Mouse (Mus musculus) midbrain, embryonic 13.5 days (tissue): ENCODE measurements around the gene Znrf1. TPM values are rescaled to one million over a fixed set of nuclear protein-coding genes. Genes with fewer than 3 reads are reported as not detected.
A peak's percentile ranks its signal among the peaks of the same experiment; 100 is the strongest.

Source experiments
- ATAC-seq: fragments of 200-750 bp; cut with Nextera tagmentation; 2 replicates; pipeline ENCODE4 v1.8.0; 2017; ENCODE audit warnings: mild to moderate bottlenecking, moderate TSS enrichment, moderate library complexity
- H3K27ac ChIP-seq: fragments of 300-500 bp; sonication (generic); 2 replicates; pipeline ENCODE4 v1.5.1; 2015; ENCODE audit warnings: inconsistent platforms, mild to moderate bottlenecking, moderate library complexity
- H3K27me3 ChIP-seq: fragments of 300-500 bp; sonication (generic); 2 replicates; pipeline ENCODE4 v1.6.1; 2015; ENCODE audit warnings: mild to moderate bottlenecking, inconsistent platforms
- H3K36me3 ChIP-seq: fragments of 300-500 bp; sonication (generic); 2 replicates; pipeline ENCODE4 v1.6.1; 2015; ENCODE audit warnings: mild to moderate bottlenecking, inconsistent platforms
- H3K4me1 ChIP-seq: fragments of 300-500 bp; sonication (generic); replicated peaks from 2 replicates; pipeline ENCODE4 v1.6.1; 2015; ENCODE audit warnings: inconsistent platforms
- H3K4me2 ChIP-seq: fragments of 300-500 bp; sonication (generic); replicated peaks from 2 replicates; pipeline ENCODE4 v1.6.1; 2015; ENCODE audit warnings: moderate library complexity, mild to moderate bottlenecking, inconsistent platforms
- H3K4me3 ChIP-seq: fragments of 300-500 bp; sonication (generic); replicated peaks from 2 replicates; pipeline ENCODE4 v1.5.1; 2015; ENCODE audit warnings: mild to moderate bottlenecking, inconsistent platforms
- H3K9ac ChIP-seq: fragments of 300-500 bp; sonication (generic); replicated peaks from 2 replicates; pipeline ENCODE4 v1.6.1; 2015; ENCODE audit warnings: mild to moderate bottlenecking, inconsistent platforms
- H3K9me3 ChIP-seq: fragments of 300-500 bp; sonication (generic); 2 replicates; pipeline ENCODE4 v1.6.1; 2016; ENCODE audit warnings: mild to moderate bottlenecking, inconsistent platforms
- WGBS: fragments of 180-500 bp; shearing (Covaris S2); methylation state at CpG from one replicate; pipeline ENCODE4 v1.1.7; 2015; 5-methylcytosine and 5-hydroxymethylcytosine counted together
- polyA plus RNA-seq: library from polyadenylated mRNA; unstranded; fragments of >200 nt; fragmentation: Nextera tagmentation; extraction: Ambion mirVana; gene quantifications from 2 replicates; pipeline ENCODE4 v1.2.1, GENCODE M21; 2015

Znrf1 gene
- polyA plus RNA-seq, 1 experiment from 2014 or later, result 80.7 TPM

DNA sequence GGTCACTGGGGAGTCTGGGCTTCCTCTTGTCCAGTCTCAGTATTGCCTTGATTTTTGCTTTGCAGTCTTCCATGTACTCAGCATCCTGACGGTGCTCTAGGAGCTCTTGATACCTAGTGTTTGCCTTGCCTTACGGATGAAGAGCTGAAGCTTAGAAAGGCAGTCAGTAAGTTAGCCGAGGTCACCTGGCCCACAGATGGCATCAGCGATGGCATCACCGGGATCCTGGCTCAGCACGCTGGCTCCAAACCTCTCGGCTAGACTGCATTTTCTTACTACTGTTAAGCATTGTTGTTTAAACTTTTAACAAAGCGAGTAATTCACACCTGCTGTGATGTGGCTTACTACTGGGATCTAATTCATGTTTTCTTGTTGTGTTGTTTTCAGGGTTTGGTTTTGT is 22.5 kb upstream of the Znrf1 start:
- WGBS, result 78% methylated on average over 8 of the region's 8 CpGs
- no peak overlapping the region for H3K4me3 ChIP-seq
- no peaks in the 10 kb centered on the region for H3K27me3 ChIP-seq
- H3K9me3 ChIP-seq, result no peaks in the 10 kb centered on the region
- H3K9ac ChIP-seq, result no peak overlapping the region
- H3K4me1 ChIP-seq, result peaks cover 9% of the 10 kb centered on the region
- no peaks in the 10 kb centered on the region for H3K36me3 ChIP-seq
- no peak overlapping the region for H3K4me2 ChIP-seq
- ATAC-seq, result no peak
- no peak overlapping the region for H3K27ac ChIP-seq

DNA sequence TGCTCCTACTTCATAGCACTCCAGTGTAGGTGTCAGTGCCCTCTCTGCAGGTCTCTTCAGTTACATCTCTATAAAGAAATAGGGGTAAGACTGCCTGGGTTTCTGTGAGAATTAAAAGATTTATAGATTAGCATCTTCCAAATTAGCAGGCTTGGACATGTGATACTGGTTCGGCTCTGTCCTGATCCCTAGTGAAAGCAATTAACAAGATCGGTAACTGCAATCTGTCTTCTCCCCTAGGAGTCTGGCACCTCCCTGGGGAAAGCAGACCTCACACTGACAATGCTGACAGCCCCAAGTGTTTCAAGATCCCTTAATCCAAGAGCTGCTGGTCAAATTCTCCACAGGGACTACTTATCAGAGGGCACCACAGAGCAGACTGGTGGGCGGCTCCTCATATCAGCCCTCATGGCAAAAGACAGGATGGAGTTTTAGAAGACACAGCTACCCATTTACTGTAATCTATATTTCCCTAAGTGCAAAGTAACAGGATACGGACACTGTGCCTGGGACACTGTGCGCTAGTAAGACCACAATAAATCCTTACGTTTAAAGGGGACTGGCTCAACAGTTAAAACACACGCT is 19.4 kb upstream of the Znrf1 start:
- H3K27ac ChIP-seq, result no peak overlapping the region
- no peak for ATAC-seq
- WGBS, result 83% methylated on average over 7 of the region's 7 CpGs

DNA sequence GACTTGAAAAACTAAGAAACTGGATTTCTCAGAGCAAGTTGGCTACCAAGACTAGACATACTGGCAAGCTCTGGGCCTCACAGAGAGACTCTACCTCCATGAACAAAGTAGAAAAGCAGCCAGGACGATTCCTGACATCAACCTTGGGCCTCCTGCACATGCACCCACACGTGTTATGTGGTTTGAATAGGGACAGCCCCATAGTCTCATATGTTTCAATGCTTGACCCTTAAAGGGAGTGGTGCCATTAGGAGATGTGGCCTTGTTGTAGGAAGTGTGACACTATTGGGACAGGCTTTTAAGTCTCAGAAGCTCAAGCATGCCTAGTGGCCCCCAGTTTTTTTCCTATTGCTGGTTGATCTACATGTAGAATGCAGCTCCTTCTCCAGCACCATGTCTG is 18.4 kb upstream of the Znrf1 start:
- Histone ChIP-seq H3K4me3 (no peak overlapping the region), H3K27me3 (no peaks in the 10 kb centered on the region), H3K27ac (no peak overlapping the region), H3K4me2 (no peak overlapping the region), H3K9ac (no peak overlapping the region), H3K9me3 (no peaks in the 10 kb centered on the region), H3K36me3 (no peaks in the 10 kb centered on the region), H3K4me1 (peaks cover 19% of the 10 kb centered on the region)
- no peak for ATAC-seq
- 89% methylated on average over 2 of the region's 2 CpGs for WGBS

More for the DNA sequence above, 19.4 kb upstream of the Znrf1 start:
- no peaks in the 10 kb centered on the region for H3K27me3 ChIP-seq
- peaks cover 16% of the 10 kb centered on the region for H3K4me1 ChIP-seq
- H3K4me2 ChIP-seq, result no peak overlapping the region
- no peaks in the 10 kb centered on the region for H3K36me3 ChIP-seq
- no peak overlapping the region for H3K4me3 ChIP-seq
- H3K9ac ChIP-seq, result no peak overlapping the region
- H3K9me3 ChIP-seq, result no peaks in the 10 kb centered on the region

DNA sequence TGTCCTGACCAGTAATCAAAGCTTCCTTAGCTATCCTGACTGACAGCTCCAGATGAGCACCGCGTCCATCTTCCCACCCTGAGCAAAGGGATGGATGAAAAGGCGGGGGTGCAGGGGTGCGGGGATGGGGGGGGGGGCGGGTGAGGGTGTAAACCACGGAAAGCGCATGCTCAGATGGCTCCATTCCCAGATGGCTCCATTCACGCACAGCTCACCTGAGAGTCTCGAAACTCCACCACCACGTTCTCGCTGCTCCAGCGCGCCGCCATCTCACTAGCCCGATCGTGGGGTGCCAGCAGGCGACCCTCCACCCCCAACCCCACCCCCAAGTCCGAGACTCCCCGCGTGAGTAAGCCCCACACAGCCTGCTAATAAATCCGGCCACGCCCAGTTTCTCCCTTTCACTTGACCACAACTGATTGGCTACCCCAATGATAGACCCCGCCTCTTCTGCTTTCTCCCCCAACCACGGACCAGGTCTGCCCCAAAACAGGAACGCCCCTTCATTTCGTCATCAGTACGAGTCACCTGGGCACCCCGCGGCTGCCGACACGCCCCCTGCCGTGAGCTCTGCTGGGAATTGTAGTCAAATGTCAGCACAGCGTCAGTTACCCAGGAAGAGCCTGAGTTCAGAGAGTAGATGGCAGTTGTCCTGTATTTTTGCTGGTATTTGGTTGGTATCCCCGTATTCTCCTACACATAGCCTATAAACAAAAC is 14.0 kb upstream of the Znrf1 start, which contains the start of gene Wdr59:
Wdr59 (minus strand) TSS at position 380 of the 717 bp plus-strand sequence.
- no peaks in the 10 kb centered on the region for H3K27me3 ChIP-seq
- H3K4me1 ChIP-seq, result peaks cover 13% of the 10 kb centered on the region
- peak within 1 kb of the TSS; percentile 65 for H3K4me3 ChIP-seq
- ATAC-seq, result peak; percentile 97
- peak within 1 kb of the TSS; percentile 67 for H3K4me2 ChIP-seq
- no peaks in the 10 kb centered on the region for H3K36me3 ChIP-seq
- H3K9ac ChIP-seq, result peak within 1 kb of the TSS; percentile 67
- H3K9me3 ChIP-seq, result no peaks in the 10 kb centered on the region
- H3K27ac ChIP-seq, result no peak within 1 kb of the TSS
- 3% methylated on average over 34 of the region's 34 CpGs for WGBS

DNA sequence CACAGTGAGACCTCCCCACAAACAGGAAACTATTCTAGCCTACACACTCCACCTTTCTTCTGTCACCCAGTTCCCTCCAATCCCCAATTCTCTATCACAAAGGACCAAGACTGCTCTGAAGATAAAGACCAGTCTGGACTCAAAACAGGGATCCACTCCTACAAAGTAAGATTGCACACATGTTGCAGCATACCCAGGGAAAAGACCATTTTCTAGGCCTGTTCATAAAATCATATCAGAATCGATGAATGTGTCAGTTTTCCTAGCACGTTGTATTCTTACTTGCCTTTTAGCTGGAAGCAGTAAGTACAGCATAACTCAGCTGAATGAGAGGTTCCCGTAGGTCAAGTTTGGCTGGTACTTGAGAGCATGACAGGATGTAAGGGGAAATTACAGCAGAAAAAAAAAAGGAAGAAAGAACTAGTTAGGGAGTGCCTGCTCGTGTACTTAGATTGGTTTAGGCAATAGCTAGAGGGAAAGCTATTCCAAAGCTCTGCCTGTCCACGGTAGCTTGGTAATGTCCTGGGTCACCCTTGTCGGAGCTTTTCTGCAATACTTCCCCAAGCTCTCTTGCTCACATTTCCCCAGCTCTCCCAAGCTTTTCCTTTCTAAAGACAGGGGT is 9.4 kb upstream of the Znrf1 start:
- no peaks in the 10 kb centered on the region for H3K27me3 ChIP-seq
- H3K36me3 ChIP-seq, result no peaks in the 10 kb centered on the region
- H3K9me3 ChIP-seq, result no peaks in the 10 kb centered on the region
- no peak overlapping the region for H3K4me3 ChIP-seq
- no peak overlapping the region for H3K27ac ChIP-seq
- peaks cover 3% of the 10 kb centered on the region; the same call in 1 of the 2 replicates for H3K4me1 ChIP-seq
- no peak for ATAC-seq
- H3K4me2 ChIP-seq, result no peak overlapping the region
- H3K9ac ChIP-seq, result no peak overlapping the region
- WGBS, result 87% methylated on average over 6 of the region's 6 CpGs

DNA sequence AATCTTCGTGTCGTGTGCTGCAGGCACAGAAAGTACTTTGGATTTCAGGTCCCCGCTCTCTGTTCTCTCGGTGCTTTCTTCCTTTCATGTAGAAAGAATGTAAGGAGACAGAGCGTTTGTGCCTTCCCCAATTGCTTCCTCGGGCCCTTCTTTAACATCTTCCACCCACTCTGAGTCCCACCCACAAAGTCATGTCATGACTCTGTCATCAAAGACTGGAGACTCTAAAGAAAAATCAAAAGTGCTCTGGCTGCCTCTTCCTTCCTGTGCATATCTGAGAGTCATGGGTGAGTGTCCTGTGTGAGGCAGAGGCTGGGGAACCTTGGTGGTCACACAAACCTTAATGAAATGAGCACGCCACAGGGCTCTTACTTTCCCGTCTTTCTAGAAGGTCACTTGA is 8.7 kb upstream of the Znrf1 start:
- H3K4me2 ChIP-seq, result no peak overlapping the region
- no peaks in the 10 kb centered on the region for H3K36me3 ChIP-seq
- no peaks in the 10 kb centered on the region for H3K27me3 ChIP-seq
- no peak overlapping the region for H3K4me3 ChIP-seq
- H3K9me3 ChIP-seq, result no peaks in the 10 kb centered on the region
- ATAC-seq, result no peak
- WGBS, result 78% methylated on average over 8 of the region's 8 CpGs
- H3K9ac ChIP-seq, result no peak overlapping the region
- 0 out of 2 replicates have a peak, but pooled peaks cover 3% of the 10 kb centered on the region for H3K4me1 ChIP-seq
- no peak overlapping the region for H3K27ac ChIP-seq

DNA sequence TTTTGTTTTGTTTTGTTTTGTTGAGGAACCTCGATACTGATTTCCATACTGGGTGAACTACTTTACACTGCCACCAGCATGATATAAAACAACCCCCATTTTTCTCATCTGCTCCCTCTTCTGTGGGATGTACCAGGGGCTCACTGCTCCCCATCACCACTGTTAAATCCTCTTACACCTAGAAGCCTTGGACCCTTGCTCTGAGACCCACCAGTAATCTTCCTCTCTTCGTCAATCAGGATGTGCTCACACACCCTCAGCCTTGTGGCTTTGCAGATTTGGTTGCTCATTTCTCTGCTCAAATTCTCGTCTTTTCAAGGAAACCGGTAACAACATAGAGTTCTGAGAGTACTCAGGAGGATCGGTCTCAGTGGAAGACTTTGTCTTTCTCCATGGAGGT is 7.8 kb upstream of the Znrf1 start:
- ATAC-seq, result no peak
- no peaks in the 10 kb centered on the region for H3K27me3 ChIP-seq
- no peak overlapping the region for H3K9ac ChIP-seq
- H3K9me3 ChIP-seq, result no peaks in the 10 kb centered on the region
- no peak overlapping the region for H3K27ac ChIP-seq
- H3K4me2 ChIP-seq, result no peak overlapping the region
- H3K36me3 ChIP-seq, result no peaks in the 10 kb centered on the region
- H3K4me3 ChIP-seq, result no peak overlapping the region
- 79% methylated on average over 5 of the region's 5 CpGs for WGBS
- H3K4me1 ChIP-seq, result no peaks in the 10 kb centered on the region

DNA sequence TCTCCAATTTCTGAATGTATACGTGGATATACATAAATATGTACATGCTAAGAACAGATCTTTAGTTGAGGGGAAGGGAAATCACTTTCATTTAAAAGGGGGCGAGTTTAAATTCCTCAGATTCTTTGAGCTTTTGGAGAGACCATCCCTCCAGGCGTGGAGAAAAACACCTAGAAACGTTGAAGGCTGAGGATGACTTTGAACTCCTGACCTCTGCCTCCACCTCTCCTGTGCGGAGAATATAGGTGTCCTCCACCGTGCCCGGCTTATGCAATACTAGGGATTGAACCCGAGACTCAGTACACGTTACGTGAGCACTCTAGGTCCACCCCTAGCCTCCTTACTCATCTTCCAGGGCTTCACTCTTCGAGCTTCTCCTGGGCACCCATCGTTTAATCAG is 4.7 kb upstream of the Znrf1 start:
- Histone ChIP-seq H3K9ac (no peak overlapping the region), H3K4me1 (peaks cover 6% of the 10 kb centered on the region; the same call in 1 of the 2 replicates), H3K4me3 (no peak overlapping the region), H3K27ac (no peak overlapping the region), H3K36me3 (no peaks in the 10 kb centered on the region), H3K27me3 (no peaks in the 10 kb centered on the region), H3K9me3 (no peaks in the 10 kb centered on the region), H3K4me2 (no peak overlapping the region)
- 79% methylated on average over 12 of the region's 12 CpGs for WGBS
- no peak for ATAC-seq

DNA sequence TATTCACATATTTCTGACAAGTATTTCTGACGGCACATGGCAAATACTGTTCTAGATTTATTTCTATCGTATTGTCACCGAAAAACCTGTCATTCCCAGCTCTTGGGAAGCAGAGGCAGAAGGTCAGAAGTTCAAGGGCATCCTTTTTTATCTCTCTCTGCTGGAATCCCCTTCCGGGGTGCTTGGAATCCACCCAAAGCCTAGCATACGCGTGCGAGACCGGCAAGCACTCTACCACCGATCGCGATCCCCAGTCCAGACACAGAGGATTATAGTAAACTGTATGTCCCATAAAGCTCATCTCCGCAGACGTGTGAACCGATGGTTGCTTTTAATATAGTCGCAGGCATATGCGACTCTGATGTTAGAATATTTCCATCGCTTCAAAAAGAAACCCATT is 4.3 kb upstream of the Znrf1 start:
- no peak overlapping the region for H3K4me2 ChIP-seq
- H3K27me3 ChIP-seq, result no peaks in the 10 kb centered on the region
- ATAC-seq, result no peak
- H3K4me1 ChIP-seq, result peaks cover 6% of the 10 kb centered on the region; the same call in 1 of the 2 replicates
- no peak overlapping the region for H3K4me3 ChIP-seq
- H3K9me3 ChIP-seq, result no peaks in the 10 kb centered on the region
- WGBS, result 89% methylated on average over 17 of the region's 17 CpGs
- no peak overlapping the region for H3K9ac ChIP-seq
- no peaks in the 10 kb centered on the region for H3K36me3 ChIP-seq
- H3K27ac ChIP-seq, result no peak overlapping the region

DNA sequence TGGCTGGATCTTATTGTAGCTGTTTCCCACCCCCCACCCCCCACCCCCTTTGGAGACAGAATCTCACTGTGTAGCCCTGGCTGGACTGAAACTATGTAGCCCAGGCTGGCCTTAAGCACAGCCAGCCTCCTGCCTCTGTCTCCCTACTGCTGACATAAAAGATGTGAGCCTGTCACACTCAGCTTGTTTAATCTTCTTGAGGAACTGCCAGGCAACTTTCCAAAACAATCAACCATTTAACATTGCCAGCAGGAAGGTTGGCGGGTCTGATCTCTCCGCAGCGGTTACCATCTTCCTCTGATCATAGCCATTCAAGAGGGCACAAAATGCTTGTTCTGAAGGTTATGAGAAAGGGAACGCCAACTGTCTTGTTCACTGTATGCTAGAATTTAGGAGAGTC is 2.4 kb upstream of the Znrf1 start:
- no peak overlapping the region for H3K27ac ChIP-seq
- 70% methylated on average over 4 of the region's 4 CpGs for WGBS

DNA sequence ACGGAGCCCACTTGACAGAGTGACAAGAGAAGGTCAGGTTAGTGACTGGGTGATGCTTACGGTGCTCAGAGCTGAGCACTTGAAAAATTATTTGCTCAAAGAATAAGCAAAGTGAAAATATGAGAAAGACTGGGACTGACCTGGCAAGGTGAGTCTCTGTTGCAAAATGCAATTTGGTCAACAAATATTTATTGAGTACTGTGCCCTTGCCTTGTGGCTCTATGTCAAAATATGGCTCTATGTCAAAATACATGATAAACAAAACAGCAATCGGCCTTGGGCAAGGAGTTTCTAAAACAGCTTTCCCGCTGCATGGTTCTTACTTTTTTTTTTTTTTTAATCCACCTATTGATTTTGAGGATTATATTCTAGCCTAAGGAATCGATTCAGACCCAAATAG is 406 bp upstream of the Znrf1 start:
- Histone ChIP-seq H3K9me3 (no peaks in the 10 kb centered on the region), H3K9ac (no peak overlapping the region), H3K36me3 (no peaks in the 10 kb centered on the region), H3K27me3 (no peaks in the 10 kb centered on the region), H3K4me1 (peaks cover 36% of the 10 kb centered on the region), H3K4me3 (peak overlapping the region; percentile 99), H3K27ac (peak overlapping the region; percentile 98; the same call in 1 of the 2 replicates), H3K4me2 (peak overlapping the region; percentile 99)
- WGBS, result 30% methylated on average over 5 of the region's 5 CpGs
- no peak for ATAC-seq

More for the DNA sequence above, 2.4 kb upstream of the Znrf1 start:
- Histone ChIP-seq H3K9me3 (no peaks in the 10 kb centered on the region), H3K4me2 (no peak overlapping the region), H3K4me3 (no peak overlapping the region), H3K27me3 (no peaks in the 10 kb centered on the region), H3K4me1 (peaks cover 16% of the 10 kb centered on the region), H3K9ac (no peak overlapping the region), H3K36me3 (no peaks in the 10 kb centered on the region)
- no peak for ATAC-seq

DNA sequence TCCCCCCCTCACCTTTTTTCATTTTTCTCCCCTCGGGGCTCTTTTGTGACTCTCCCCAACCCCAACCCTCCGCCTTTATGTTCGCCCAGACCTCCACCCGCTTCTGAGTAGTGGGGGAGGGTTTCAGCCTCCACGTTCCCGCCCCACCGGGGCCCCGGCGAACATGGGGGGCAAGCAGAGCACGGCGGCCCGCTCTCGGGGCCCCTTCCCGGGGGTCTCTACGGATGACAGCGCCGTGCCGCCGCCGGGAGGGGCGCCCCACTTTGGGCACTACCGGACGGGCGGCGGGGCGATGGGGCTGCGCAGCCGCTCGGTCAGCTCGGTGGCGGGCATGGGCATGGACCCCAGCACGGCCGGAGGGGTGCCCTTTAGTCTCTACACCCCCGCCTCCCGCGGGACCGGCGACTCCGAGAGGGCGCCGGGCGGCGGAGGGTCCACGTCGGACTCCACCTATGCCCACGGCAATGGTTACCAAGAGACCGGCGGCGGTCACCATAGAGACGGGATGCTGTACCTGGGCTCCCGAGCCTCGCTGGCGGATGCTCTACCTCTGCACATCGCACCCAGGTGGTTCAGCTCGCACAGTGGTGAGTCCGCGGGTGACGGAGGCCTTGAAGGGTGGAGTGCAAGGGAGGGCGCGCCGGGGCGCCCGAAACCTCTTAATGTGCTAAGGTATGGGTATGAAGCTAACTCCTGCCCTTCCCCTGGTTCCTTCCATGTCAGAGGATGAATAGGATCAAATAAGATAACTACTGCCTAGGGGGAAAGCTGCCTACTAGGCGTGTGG is 1.3 kb downstream of the Znrf1 start:
- no peaks in the 10 kb centered on the region for H3K9me3 ChIP-seq
- no peaks in the 10 kb centered on the region for H3K27me3 ChIP-seq
- peaks cover 52% of the 10 kb centered on the region for H3K4me1 ChIP-seq
- peak overlapping the region; percentile 99 for H3K4me3 ChIP-seq
- H3K9ac ChIP-seq, result peak overlapping the region; percentile 99
- peak overlapping the region; percentile 99 for H3K4me2 ChIP-seq
- H3K27ac ChIP-seq, result peak overlapping the region; percentile 98
- WGBS, result under 1% methylated on average over 64 of the region's 64 CpGs
- peak; percentile 57 for ATAC-seq
- H3K36me3 ChIP-seq, result no peaks in the 10 kb centered on the region
